Mouse (Mus musculus) layer of hippocampus, postnatal 14 days (tissue): ENCODE data around the gene Atp2c2. TPM values are rescaled to one million over a fixed set of nuclear protein-coding genes. Genes with fewer than 3 reads are reported as not detected.
A peak's percentile ranks its signal among the peaks of the same experiment; 100 is the strongest.

Source experiments
- DNase-seq, 2 experiments: peaks; one replicate each; pipeline ENCODE4 v3.0.0; 2021 to 2022; ENCODE audit warnings: low spot score in 2 of 2, mixed read lengths in 1 of 2
- total RNA-seq, 2 experiments: library from RNA; stranded (reverse); gene quantifications; 2 replicates each; pipeline ENCODE4 v1.2.3; 2021

The Atp2c2 gene
- total RNA-seq, 2 experiments from 2014 or later = 1.7 to 2.9 TPM

DNA sequence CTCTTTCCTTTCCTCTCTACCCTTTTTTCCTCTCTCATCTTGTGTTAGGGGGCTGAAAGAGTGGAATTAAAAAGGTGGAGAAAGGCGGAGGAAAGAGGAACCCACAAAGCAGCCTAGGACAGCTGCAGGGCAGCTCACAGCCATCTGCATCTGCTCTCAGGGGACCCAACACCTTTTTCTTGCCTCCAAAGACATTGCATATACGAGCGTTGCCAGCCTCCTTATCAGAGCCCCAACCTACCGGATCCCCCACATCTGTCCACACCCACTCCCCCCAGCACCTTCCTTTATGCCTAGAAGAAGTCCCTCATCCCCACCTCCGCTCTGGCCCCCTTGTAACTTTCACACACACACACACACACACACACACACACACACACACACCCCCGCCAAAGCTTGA is 83.8 kb downstream of the Atp2c2 start:
- no peak for DNase-seq

GRCm38 (mm10) chr8:119784141-119784574 is 84.3 kb downstream of the Atp2c2 start:
- DNase-seq = no peak

- no peak for DNase-seq
Measured at GRCm38 (mm10) chr8:119784676-119785075, 84.9 kb downstream of the Atp2c2 start.

GRCm38 (mm10) chr8:119785764-119786405 is 86.1 kb downstream of the Atp2c2 start:
- peak in 1 of 2 experiments; percentile 79 for DNase-seq

GRCm38 (mm10) chr8:119786871-119787270 is 87.1 kb downstream of the Atp2c2 start:
- no peak for DNase-seq

DNA sequence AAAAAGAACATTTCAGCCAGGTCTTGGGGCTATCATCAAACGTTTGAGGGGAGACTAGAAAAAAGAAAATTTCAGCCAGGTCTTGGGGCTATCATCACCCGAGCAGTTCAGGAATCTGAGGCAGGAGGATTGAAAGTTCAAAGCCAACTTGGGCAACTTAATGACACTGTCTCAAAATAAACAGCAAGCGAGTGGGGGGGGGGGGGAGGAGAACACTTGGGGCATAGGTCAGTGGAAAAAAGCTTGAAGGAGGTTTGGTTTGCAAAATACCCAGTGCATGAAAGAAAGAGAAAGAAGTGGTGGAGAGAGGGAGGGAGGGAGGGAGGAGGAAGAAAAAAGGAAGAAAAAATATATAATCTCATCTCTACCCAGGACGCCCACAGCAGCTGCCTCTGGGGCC is 87.5 kb downstream of the Atp2c2 start:
- DNase-seq = no peak

DNA sequence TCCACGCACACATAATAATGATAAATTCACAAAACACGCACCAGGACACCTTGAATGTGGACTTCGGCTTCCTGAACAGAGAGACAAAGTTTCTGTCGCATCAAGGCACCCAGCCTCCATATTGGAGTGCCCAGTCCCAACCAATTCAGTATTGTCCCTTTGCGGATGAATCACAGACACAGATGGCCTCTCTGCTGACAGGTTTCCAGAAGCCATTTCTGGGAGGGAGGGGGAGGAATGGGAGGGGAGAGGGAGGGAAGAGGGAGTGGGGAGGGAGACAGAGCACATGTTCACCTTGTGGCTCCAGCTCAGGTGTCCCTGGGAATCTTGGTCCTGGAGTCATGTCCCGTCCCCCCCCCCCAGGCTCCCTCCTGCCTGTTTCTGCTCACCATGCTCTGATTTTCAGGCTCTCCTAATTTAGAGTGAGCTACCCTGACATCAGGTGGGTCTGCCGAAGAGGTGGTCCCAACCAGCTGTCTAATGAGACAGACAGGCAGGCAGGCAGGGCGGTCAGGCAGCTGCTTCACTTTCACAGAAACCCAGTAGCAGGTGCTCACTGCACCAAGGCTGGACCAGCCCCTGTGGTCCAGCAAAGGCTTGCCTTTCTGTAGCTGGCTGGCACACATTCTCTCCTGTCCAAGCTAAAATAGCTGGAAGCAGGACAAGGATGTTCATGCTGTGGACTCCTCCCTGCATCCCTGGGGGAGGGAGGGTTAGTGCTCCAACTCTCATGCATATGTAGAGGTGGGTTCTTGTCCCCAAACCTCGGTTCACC is 89.0 kb downstream of the Atp2c2 start:
- no peak for DNase-seq

DNA sequence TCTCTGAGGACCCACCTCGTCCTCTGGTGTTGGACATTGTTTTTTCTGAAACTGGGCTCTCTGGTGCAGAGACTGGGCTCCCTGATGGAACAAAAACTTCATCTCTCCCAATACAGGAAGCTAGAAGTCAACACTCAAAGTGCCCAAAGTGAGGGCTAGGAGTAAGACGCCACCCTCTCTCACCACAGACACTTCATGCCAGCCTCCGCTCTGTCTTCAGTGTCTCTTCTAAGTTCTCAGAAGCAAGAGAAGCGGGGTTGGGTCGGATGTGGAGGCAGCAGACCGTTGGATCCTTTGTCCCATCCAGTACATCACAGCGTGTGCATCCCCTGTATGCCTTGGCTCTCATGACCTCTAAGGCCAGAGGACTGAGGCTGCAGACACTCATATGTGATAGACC is 89.8 kb downstream of the Atp2c2 start:
- DNase-seq = no peak

DNA sequence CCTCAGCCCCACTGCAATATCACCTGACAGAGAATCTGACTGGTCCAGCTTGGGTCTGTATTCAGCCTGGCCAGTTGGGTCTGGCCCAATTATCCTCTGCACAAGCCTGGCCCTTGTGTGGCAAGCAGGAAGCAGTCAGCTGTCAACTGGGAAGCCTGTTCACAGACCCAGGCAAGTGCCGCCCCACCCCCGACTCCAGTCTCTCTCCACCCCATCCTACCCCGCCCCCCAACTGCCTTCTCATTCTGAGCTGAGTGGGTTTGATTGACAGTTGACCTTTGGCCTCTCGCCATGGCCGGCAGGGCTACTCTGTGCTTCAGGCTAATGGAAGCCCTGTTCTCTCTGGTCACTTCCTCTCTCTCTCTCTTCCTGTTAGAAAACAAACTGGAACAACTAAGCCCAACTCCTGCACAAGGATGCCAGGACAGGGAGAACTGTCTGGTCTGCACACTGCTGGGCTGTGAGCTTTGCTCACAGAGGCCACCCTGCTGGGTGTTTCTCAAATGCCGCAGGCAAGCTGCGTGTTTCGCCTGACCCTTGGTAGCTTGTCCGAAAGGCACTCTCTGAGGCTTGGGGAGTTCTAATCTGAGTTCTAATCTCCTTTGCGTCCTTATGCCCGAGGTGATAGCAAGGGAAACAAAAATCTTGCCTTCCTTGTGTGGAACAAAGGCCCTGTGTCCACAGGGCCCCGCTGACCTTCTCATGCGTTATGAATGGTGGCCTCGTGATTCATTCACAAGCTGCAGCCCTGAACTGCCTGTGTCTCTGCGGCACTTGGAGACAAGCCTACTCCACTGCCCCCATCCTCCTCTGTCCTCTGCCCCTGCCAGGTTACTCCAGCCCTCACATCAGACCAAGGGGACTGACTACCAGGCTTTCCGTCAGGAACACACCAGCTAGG is 92.2 kb downstream of the Atp2c2 start:
- DNase-seq = no peak

DNA sequence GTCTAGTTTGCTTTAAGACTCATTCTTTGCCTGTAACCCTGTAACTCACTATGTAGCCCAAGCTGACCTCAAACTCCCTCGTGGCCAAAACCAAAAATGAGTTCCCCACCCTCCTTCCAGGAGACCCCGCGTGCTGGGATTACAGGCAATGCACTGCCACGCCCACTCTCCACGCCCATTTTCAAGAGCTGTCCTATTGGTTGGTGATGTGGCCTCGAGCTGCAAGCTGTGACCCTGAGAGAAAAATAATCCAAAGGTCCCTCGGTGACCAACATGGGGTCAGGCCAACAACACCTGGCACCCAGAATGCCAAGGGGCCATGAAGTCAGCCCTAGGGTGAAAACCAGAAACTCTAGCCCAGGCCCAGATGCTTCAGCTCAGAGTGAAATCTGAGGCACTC is 94.9 kb downstream of the Atp2c2 start:
- no peak for DNase-seq

GRCm38 (mm10) chr8:119795651-119796050 is 95.8 kb downstream of the Atp2c2 start:
- DNase-seq = no peak

GRCm38 (mm10) chr8:119798170-119798964 is 98.6 kb downstream of the Atp2c2 start:
- DNase-seq = peak; percentile 72 to 91

DNA sequence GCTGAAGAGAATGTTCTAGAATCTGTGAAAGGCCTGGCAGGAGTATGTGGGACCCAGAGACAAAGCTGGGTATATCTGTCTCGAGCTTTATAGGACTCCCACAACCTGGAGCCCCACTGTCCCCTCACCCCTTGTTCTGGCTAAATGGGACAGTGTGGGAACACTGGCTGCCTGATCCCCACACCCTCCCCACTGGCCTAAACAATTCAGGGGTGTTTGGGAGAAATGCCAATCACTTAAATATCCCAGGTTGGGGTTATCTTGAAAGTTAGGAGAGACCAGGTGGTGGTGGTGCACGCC is 99.1 kb downstream of the Atp2c2 start:
- DNase-seq = no peak

DNA sequence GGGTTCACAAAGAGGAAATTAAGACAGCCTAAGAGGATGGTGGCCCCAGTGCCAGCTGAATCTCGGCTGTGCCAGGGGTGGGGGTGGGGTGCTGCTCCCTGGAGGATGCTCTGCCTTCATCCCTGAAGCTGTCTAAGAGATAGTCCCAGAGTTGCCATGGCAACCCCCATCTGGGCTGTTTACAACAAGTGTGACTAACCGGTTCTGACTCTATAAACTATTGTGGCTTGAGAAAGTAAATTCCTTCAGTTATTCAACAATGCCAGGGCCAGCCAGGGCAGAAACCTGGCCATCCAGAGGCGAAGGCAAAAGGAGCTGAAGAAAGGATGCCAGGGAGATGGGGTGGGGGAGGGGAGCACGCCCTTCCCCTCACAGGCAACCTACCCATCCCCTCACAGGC is 101.4 kb downstream of the Atp2c2 start:
- no peak for DNase-seq

GRCm38 (mm10) chr8:119802592-119802991 is 102.8 kb downstream of the Atp2c2 start:
- no peak for DNase-seq

DNA sequence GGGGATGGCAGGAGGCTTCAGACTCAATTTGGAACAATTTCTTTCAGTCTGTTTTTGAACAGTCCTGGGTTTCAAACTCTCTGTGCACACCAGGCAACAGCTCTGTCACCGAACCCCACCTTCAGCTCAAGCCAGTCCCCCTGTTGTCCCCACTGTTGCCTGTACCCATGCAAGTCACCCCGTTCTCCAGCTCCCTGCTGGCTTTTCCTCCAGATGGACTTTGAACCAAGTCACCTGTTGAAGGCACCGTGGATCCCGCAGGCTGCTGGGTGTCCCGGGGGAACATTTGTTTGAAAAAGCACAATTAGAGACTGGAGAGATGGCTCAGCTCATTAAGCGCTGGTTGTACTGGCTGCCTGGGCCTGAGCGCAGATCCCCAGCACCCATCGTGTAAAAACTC is 105.5 kb downstream of the Atp2c2 start:
- no peak for DNase-seq

DNA sequence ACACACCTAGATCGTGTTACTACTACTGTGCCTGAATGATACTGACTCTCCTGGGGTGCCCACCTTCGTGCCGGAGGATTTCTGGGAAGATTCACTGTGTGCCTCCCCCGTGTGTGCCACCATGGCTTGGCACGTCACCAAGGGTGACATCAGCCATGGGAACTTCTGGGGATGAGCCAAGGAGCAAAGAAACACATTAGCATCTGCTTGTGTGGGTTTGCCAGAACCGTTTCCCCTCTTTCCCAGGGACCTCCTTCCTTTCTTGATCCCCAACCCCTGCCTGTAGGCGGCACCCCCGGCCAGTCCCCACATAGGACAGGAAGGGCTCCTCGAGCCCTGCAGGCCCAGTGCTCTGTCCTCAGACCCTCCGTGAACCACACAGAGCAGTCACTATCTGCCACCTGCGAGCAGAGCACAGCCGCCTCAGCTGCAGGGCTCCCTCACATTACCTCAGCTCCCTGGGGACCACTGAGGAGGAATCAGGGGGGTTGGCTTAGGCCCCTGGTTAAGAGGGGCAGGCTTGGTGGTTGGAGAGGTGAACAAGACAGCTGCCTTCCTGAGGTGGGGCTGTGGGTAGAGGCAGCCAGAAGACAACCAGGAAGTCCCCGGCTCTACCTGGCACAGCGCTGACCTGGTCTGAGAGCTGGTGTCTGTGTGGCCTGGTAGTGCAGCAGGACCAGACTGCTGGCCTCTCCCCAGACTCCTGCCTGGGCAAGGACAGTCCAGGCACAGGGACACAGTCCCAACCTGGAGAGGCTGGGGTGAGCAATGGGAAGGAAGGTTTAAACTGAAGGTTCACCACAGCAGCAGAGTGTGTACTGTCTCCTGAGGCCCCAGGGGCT is 106.8 kb downstream of the Atp2c2 start:
- peak; percentile 73 to 78 for DNase-seq
